Mouse (Mus musculus) embryonic fibroblast, embryonic 13.5 days (primary cell): Measurements from ENCODE around the gene Adora1.

Experiments used
- CTCF ChIP-seq: IDR thresholded peaks from 2 replicates; pipeline ENCODE4 v1.5.1; 2011; ENCODE audit warnings: mild to moderate bottlenecking, control low read depth, low read length, moderate library complexity, borderline replicate concordance; ENCODE audit not compliant: insufficient read depth
- POLR2A ChIP-seq: IDR thresholded peaks from 2 replicates; pipeline ENCODE4 v1.6.1; 2011; ENCODE audit warnings: low read depth, mild to moderate bottlenecking, control low read depth, low read length, moderate library complexity

DNA sequence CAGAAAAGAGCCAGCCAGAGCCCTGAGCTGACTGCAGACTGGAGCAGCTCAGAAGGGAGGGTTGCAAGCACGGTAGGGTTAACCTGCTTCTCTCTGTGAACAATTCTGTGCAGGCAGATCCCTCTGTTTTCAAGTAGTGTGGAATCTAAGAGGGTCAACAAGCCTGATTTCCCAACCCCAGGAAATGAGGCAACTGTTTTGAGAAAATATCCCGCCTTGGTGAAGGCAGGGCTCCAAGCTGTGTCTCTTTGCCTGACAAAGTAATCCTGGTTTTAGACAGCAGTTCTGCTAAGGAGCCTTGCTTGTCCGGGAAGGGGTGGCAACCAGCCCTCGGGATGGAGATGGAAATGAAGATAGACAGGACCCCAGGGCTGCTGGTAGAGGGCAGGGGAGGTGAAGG, 70.8 kb downstream of the Adora1 start:
- no peak for TF ChIP-seq CTCF
- no peak for TF ChIP-seq POLR2A
